ENCODE assay signal across 8 mouse cellular contexts in genomic region chr12:83688316-83689086, GRCm38 (mm10). TPM values are rescaled to one million over a fixed set of nuclear protein-coding genes. Genes with fewer than 3 reads are reported as not detected.
DNase-seq lines count a peak whose midpoint lies in the region; ATAC-seq and TF ChIP-seq lines count a peak whose summit lies in the region.

No protein-coding gene starts in this region.

- H3K9ac ChIP-seq in midbrain, embryonic 15.5 days: peak overlapping the region; percentile 73

- peak overlapping the region; percentile 79 for H3K4me2 ChIP-seq in midbrain, embryonic 15.5 days

- under 1% methylated on average over 49 of the region's 49 CpGs for WGBS in midbrain, embryonic 15.5 days

- no peak for DNase-seq in testis, postnatal 14 days (ENCODE audit: low spot score)
- peak; percentile 66 for DNase-seq in brain, embryonic 14.5 days (ENCODE audit: low read depth)
- DNase-seq in forelimb bud, embryonic 11.5 days (ENCODE audit: low read depth, low spot score): peak; percentile 34
- peak; percentile 41 to 47 for DNase-seq in layer of hippocampus, postnatal 36 days
- DNase-seq in urinary bladder, adult 18-20 months (ENCODE audit: low spot score in 2 of 2): no peak
- DNase-seq in Muller cell, postnatal 12 days (ENCODE audit: inconsistent ontology term): no peak

- TF ChIP-seq CTCF in testis, adult 2 months (IDR thresholded peaks at IDR 0.05; ENCODE audit: control insufficient read depth, insufficient read depth, insufficient replicate concordance, low read depth, low read length): 0 out of 2 replicates have a peak, but pooled peaks have one; percentile 6
- no peak for TF ChIP-seq CTCF in brain, embryonic 14.5 days (IDR thresholded peaks at IDR 0.05; ENCODE audit: borderline replicate concordance, extremely low read depth, insufficient read depth, insufficient read length)

- H3K36me3 ChIP-seq in testis, adult 2 months (ENCODE audit: control insufficient read depth, insufficient read depth, low read length): no peaks in the 10 kb centered on the region
- no peaks in the 10 kb centered on the region for H3K36me3 ChIP-seq in midbrain, embryonic 15.5 days (replicated peaks)

- no peak for TF ChIP-seq POLR2A in testis, adult 2 months (IDR thresholded peaks at IDR 0.05; ENCODE audit: control insufficient read depth, low read depth, low read length)
- TF ChIP-seq POLR2A in brain, embryonic 14.5 days (IDR thresholded peaks at IDR 0.05; ENCODE audit: borderline replicate concordance, extremely low read depth, insufficient read depth, insufficient read length, poor library complexity, severe bottlenecking): no peak

- ATAC-seq in midbrain, embryonic 15.5 days (replicated peaks): peak; percentile 86

- H3K4me1 ChIP-seq in testis, adult 2 months (ENCODE audit: control insufficient read depth, insufficient read depth, low read length): 0 out of 2 replicates have a peak, but pooled peaks cover 2% of the 10 kb centered on the region
- H3K4me1 ChIP-seq in midbrain, embryonic 15.5 days: peaks cover 21% of the 10 kb centered on the region

- H3K27me3 ChIP-seq in testis, adult 2 months (ENCODE audit: control insufficient read depth, insufficient read depth, low read length): no peaks in the 10 kb centered on the region
- H3K27me3 ChIP-seq in midbrain, embryonic 15.5 days (replicated peaks): no peaks in the 10 kb centered on the region

- H3K27ac ChIP-seq in testis, adult 2 months (ENCODE audit: control insufficient read depth, insufficient read depth, low read depth, low read length): peak overlapping the region; percentile 93
- H3K27ac ChIP-seq in midbrain, embryonic 15.5 days: peak overlapping the region; percentile 94

- H3K9me3 ChIP-seq in midbrain, embryonic 15.5 days: no peaks in the 10 kb centered on the region

- peak overlapping the region; percentile 100 for H3K4me3 ChIP-seq in testis, adult 2 months (ENCODE audit: control insufficient read depth, low read depth, low read length)
- peak overlapping the region; percentile 66 for H3K4me3 ChIP-seq in midbrain, embryonic 15.5 days

RNA-seq across cellular contexts. Expression of gene Psen1, which starts 0.5 kb away (rescaled TPM):
- 109 and 110 TPM in 2 replicates for polyA plus RNA-seq in testis, adult 2 months (2012; rRNA removed)
- polyA plus RNA-seq in brain, embryonic 14.5 days (2012; rRNA removed): 25.4 and 53.0 TPM in 2 replicates
- total RNA-seq in layer of hippocampus, postnatal 36 days (2021): 10 to 100 TPM; 66.6 to 67.1 TPM
- 70.0 and 74.7 TPM in 2 replicates for polyA plus RNA-seq in midbrain, embryonic 15.5 days (2015; fragmentation: Nextera tagmentation; extraction: Ambion mirVana)

RNA-seq across cellular contexts. Expression of gene Rbm25, which starts 57.5 kb away (rescaled TPM):
- polyA plus RNA-seq in testis, adult 2 months (2012; rRNA removed): 41.8 and 47.5 TPM in 2 replicates
- polyA plus RNA-seq in brain, embryonic 14.5 days (2012; rRNA removed): 133 and 166 TPM in 2 replicates
- total RNA-seq in layer of hippocampus, postnatal 36 days (2021): 100 to 1,000 TPM; 112 to 133 TPM
- 248 and 266 TPM in 2 replicates for polyA plus RNA-seq in midbrain, embryonic 15.5 days (2015; fragmentation: Nextera tagmentation; extraction: Ambion mirVana)

Comparison
In these comparisons a context has a peak if more than half of its experiments do, and no peak if none do; other contexts are left out.
1. DNase-seq: peak in brain, embryonic 14.5 days (single experiment), forelimb bud, embryonic 11.5 days (single experiment) and layer of hippocampus, postnatal 36 days (2 of 2); none in testis, postnatal 14 days (single experiment), urinary bladder, adult 18-20 months (0 of 2) and Muller cell, postnatal 12 days (single experiment).